Mouse (Mus musculus) CH12.LX (cell line): Measurements from ENCODE around the gene Ugt1a6b. TPM values are rescaled to one million over a fixed set of nuclear protein-coding genes. Genes with fewer than 3 reads are reported as not detected.
"Not testable (repeated sequence)": the region's sequence is repeated elsewhere in the genome, so short reads cannot be mapped to it uniquely, and the experiment has no call there.

ENCODE experiments used
- DNase-seq: peaks from one replicate; pipeline ENCODE4 v3.0.0-alpha.2; 2013; ENCODE audit errors: extremely low read depth
- H3K27ac ChIP-seq: 2 replicates; pipeline ENCODE4 v1.5.1; 2012; ENCODE audit warnings: low read depth, mild to moderate bottlenecking, control low read depth, moderate library complexity; ENCODE audit not compliant: insufficient read depth
- H3K27me3 ChIP-seq: replicated peaks from 2 replicates; pipeline ENCODE3; 2012; ENCODE audit warnings: inconsistent platforms
- H3K36me3 ChIP-seq, 2 experiments: replicated peaks in 1 of 2; 2 replicates each; pipeline versions ENCODE3 to v1.6.1; 2012; ENCODE audit warnings: inconsistent platforms in 1 of 2, low read length in 1 of 2, mild to moderate bottlenecking in 1 of 2, mixed read lengths in 1 of 2, moderate library complexity in 1 of 2; ENCODE audit not compliant: control insufficient read depth in 1 of 2, insufficient read depth in 1 of 2
- H3K4me1 ChIP-seq, 2 experiments: 2 replicates each; pipeline ENCODE4 v1.6.1; 2012; ENCODE audit warnings: inconsistent platforms in 1 of 2, moderate library complexity in 1 of 2; ENCODE audit not compliant: insufficient read depth in 2 of 2, control insufficient read depth in 1 of 2
- H3K4me2 ChIP-seq: 2 replicates; pipeline ENCODE4 v1.6.1; 2012; ENCODE audit warnings: low read depth, mild to moderate bottlenecking, control low read depth; ENCODE audit not compliant: poor library complexity, insufficient read depth, severe bottlenecking
- H3K4me3 ChIP-seq, 3 experiments: fragments of 150-350 bp in 1 of 3; sonication (generic) in 1 of 3; replicated peaks in 1 of 3; 2 replicates each; pipeline versions ENCODE3 to v1.5.1; 2011 to 2012; ENCODE audit warnings: low read depth in 2 of 3, low read length in 2 of 3, mild to moderate bottlenecking in 2 of 3, moderate library complexity in 2 of 3, control low read depth in 1 of 3, improper control_type of control experiment in 1 of 3, inconsistent platforms in 1 of 3, mixed read lengths in 1 of 3; ENCODE audit not compliant: poor library complexity in 1 of 3
- H3K79me2 ChIP-seq: replicated peaks from 2 replicates; pipeline ENCODE4 v1.6.1; 2012; ENCODE audit warnings: mild to moderate bottlenecking, moderate library complexity; ENCODE audit not compliant: control insufficient read depth, poor library complexity, insufficient read depth, severe bottlenecking; ENCODE audit errors: extremely low read depth
- H3K9ac ChIP-seq: 2 replicates; pipeline ENCODE4 v1.6.1; 2012; ENCODE audit warnings: low read depth, mild to moderate bottlenecking, control low read depth, moderate library complexity; ENCODE audit not compliant: insufficient read depth
- H3K9me3 ChIP-seq: replicated peaks from 2 replicates; pipeline ENCODE3; 2012; ENCODE audit warnings: low read length, inconsistent platforms, mixed read lengths
- CHD1 ChIP-seq: IDR thresholded peaks from 2 replicates; pipeline ENCODE4 v1.6.1; 2012; ENCODE audit warnings: low read depth, low read length, improper control_type of control experiment, inconsistent platforms
- CHD2 ChIP-seq: IDR thresholded peaks from 2 replicates; pipeline ENCODE4 v1.6.1; 2011; ENCODE audit warnings: low read length, improper control_type of control experiment
- CTCF ChIP-seq, 2 experiments: IDR thresholded peaks in 1 of 2; conservative IDR thresholded peaks in 1 of 2; 2 replicates each; pipeline ENCODE4 v1.5.1; 2011 to 2012; ENCODE audit warnings: low read depth in 2 of 2, low read length in 2 of 2, improper control_type of control experiment in 1 of 2, inconsistent platforms in 1 of 2, mild to moderate bottlenecking in 1 of 2, moderate library complexity in 1 of 2
- E2F4 ChIP-seq: IDR thresholded peaks from 2 replicates; pipeline ENCODE4 v1.6.1; 2011; ENCODE audit warnings: low read depth, low read length, improper control_type of control experiment; ENCODE audit not compliant: insufficient replicate concordance
- ELF1 ChIP-seq: IDR thresholded peaks from 2 replicates; pipeline ENCODE4 v1.6.1; 2014; ENCODE audit warnings: low read depth, mild to moderate bottlenecking, inconsistent platforms, low read length, improper control_type of control experiment
- ETS1 ChIP-seq: conservative IDR thresholded peaks from 2 replicates; pipeline ENCODE4 v1.6.1; 2012; ENCODE audit warnings: low read depth, mild to moderate bottlenecking, inconsistent platforms, low read length, improper control_type of control experiment, moderate library complexity
- HCFC1 ChIP-seq: IDR thresholded peaks from 2 replicates; pipeline ENCODE4 v1.6.1; 2012; ENCODE audit warnings: low read depth, mild to moderate bottlenecking, inconsistent platforms, low read length, improper control_type of control experiment
- IRF4 ChIP-seq: IDR thresholded peaks from 2 replicates; pipeline ENCODE4 v1.6.1; 2014; ENCODE audit warnings: low read depth, mild to moderate bottlenecking, inconsistent platforms, low read length, improper control_type of control experiment
- JUN ChIP-seq: IDR thresholded peaks from 2 replicates; pipeline ENCODE4 v1.6.1; 2011; ENCODE audit warnings: low read depth, mild to moderate bottlenecking, low read length, improper control_type of control experiment, moderate library complexity; ENCODE audit not compliant: insufficient read depth
- JUND ChIP-seq: conservative IDR thresholded peaks from 2 replicates; pipeline ENCODE4 v1.6.1; 2011; ENCODE audit warnings: low read depth, low read length, improper control_type of control experiment
- MAZ ChIP-seq: IDR thresholded peaks from 2 replicates; pipeline ENCODE4 v1.6.1; 2012; ENCODE audit warnings: low read depth, mild to moderate bottlenecking, inconsistent platforms, low read length, improper control_type of control experiment, moderate library complexity
- MEF2A ChIP-seq: IDR thresholded peaks from 2 replicates; pipeline ENCODE4 v1.6.1; 2014; ENCODE audit warnings: low read depth, mild to moderate bottlenecking, inconsistent platforms, low read length, improper control_type of control experiment, borderline replicate concordance
- MXI1 ChIP-seq: IDR thresholded peaks from 2 replicates; pipeline ENCODE4 v1.6.1; 2011; ENCODE audit warnings: mild to moderate bottlenecking, low read depth, low read length, improper control_type of control experiment
- NRF1 ChIP-seq: IDR thresholded peaks from 2 replicates; pipeline ENCODE4 v1.6.1; 2014; ENCODE audit warnings: low read depth, mild to moderate bottlenecking, inconsistent platforms, low read length, improper control_type of control experiment, moderate library complexity
- POLR2A ChIP-seq: IDR thresholded peaks from 2 replicates; pipeline ENCODE4 v1.6.1; 2011; ENCODE audit warnings: low read depth, mild to moderate bottlenecking, improper control_type of control experiment, low read length
- SIN3A ChIP-seq: IDR thresholded peaks from 2 replicates; pipeline ENCODE4 v1.6.1; 2012; ENCODE audit warnings: low read length, improper control_type of control experiment, inconsistent platforms
- USF2 ChIP-seq: conservative IDR thresholded peaks from 2 replicates; pipeline ENCODE4 v1.6.1; 2011; ENCODE audit warnings: low read depth, low read length, improper control_type of control experiment
- dilution Hi-C: fragments of 300-500 bp; cut with MboI; formaldehyde crosslinking; loops from 2 replicates; pipeline ENCODE4 v1.14.3; 2020; ENCODE audit warnings: low sequenced_read_pairs; ENCODE audit not compliant: extremely low pct_unique_long_range_greater_than_20kb, extremely low pct_ligation_motif_present
- in situ Hi-C: fragments of 300-500 bp; cut with MboI; formaldehyde crosslinking; loops from 3 replicates; pipeline ENCODE4 v1.14.3; 2019; ENCODE audit warnings: low sequenced_read_pairs, low pct_ligation_motif_present, low pct_unique_long_range_greater_than_20kb, mixed read lengths
- polyA plus RNA-seq: library from polyadenylated mRNA; unstranded; fragments of >175 nt; gene quantifications from 2 replicates; pipeline ENCODE4 v1.2.1, GENCODE M21; 2012; ENCODE audit warnings: low read depth; ENCODE audit not compliant: insufficient read length
- total RNA-seq, 2 experiments: library from RNA; depleted of rRNA; stranded (reverse); fragments of 300-350 nt in 1 of 2; fragments of >200 nt in 1 of 2; gene quantifications; 2 replicates each; pipeline ENCODE4 v1.2.3; 2012 to 2014

Ugt1a6b gene
- total and polyA plus RNA-seq, 3 experiments: 0.13 to 0.26 TPM; not detected in 1

DNA sequence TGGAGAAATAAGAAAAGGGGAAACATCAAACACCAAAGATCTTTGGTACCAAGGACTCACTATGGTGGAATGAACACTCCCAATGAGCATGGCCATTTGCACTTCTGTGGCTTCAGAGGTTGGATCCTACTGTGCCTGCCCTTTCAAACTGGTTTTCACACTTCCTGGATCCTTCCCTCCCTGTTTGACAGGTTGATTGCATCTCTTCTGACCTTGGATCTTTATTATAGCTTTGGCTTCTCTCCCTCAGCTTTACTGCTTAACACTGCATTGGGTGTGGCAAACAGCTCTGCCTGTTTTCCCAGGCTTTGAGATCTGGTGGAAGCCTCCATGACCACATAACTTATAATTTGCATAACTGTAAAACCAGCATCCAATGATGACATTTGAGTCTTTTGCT lies 117.3 kb downstream of the Ugt1a6b start:
- dilution Hi-C loops: no loop called here
- no peak for TF ChIP-seq MXI1
- TF ChIP-seq POLR2A: no peak
- no peak for TF ChIP-seq E2F4
- TF ChIP-seq MAZ: no peak
- TF ChIP-seq SIN3A: no peak
- no peak for TF ChIP-seq JUN
- no peak for TF ChIP-seq CHD2
- no peak for TF ChIP-seq ELF1
- TF ChIP-seq JUND: no peak
- no peak for TF ChIP-seq USF2
- TF ChIP-seq IRF4: no peak
- TF ChIP-seq NRF1: no peak
- no peak for TF ChIP-seq ETS1
- no peak for TF ChIP-seq CTCF (conservative IDR thresholded peaks at IDR 0.05 in 1 of 2, IDR thresholded peaks at IDR 0.05 in 1 of 2; ENCODE audit: low read depth in 2 of 2, low read length in 2 of 2)
- no peak for TF ChIP-seq HCFC1
- Histone ChIP-seq H3K4me2 (no peak overlapping the region), H3K9me3 (peaks cover 61% of the 10 kb centered on the region), H3K9ac (no peak overlapping the region), H3K27ac (no peak overlapping the region), H3K4me3 (no peak overlapping the region), H3K79me2 (no peaks in the 10 kb centered on the region), H3K27me3 (no peaks in the 10 kb centered on the region), H3K4me1 (no peaks in the 10 kb centered on the region), H3K36me3 (no peaks in the 10 kb centered on the region)
- in situ Hi-C loops: no loop called here
- DNase-seq: peak; percentile 1

DNA sequence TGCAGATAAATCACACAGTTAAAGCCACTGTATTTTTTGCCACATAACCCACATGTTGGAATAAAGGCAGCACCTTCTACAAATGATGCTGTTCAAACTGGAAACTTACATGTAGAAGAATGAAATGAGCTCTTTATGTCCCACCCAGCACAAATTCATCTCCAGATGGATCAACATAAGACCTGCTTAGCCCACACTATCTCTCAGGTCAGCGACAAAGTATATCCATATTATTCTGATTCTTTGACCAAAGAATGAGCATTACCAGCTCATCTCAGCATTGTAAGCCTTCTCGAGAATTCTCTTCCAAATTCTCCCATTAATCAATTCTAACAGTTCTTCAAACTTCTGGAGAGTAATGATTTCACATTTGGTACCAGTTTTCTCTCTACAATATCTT lies 119.2 kb downstream of the Ugt1a6b start:
- TF ChIP-seq MXI1: no peak
- no peak for TF ChIP-seq ETS1
- no peak for TF ChIP-seq CHD1
- no peak for TF ChIP-seq MEF2A
- Histone ChIP-seq H3K27me3 (no peaks in the 10 kb centered on the region), H3K4me3 (no peak overlapping the region), H3K9me3 (peaks cover 59% of the 10 kb centered on the region), H3K79me2 (no peaks in the 10 kb centered on the region), H3K27ac (no peak overlapping the region), H3K36me3 (no peaks in the 10 kb centered on the region), H3K9ac (no peak overlapping the region), H3K4me1 (0 out of 4 replicates have a peak, but pooled peaks cover 0 to 3% of the 10 kb centered on the region in 2 experiments), H3K4me2 (no peak overlapping the region)
- in situ Hi-C loops (no loop called here), dilution Hi-C loops (no loop called here)
- no peak for DNase-seq

DNA sequence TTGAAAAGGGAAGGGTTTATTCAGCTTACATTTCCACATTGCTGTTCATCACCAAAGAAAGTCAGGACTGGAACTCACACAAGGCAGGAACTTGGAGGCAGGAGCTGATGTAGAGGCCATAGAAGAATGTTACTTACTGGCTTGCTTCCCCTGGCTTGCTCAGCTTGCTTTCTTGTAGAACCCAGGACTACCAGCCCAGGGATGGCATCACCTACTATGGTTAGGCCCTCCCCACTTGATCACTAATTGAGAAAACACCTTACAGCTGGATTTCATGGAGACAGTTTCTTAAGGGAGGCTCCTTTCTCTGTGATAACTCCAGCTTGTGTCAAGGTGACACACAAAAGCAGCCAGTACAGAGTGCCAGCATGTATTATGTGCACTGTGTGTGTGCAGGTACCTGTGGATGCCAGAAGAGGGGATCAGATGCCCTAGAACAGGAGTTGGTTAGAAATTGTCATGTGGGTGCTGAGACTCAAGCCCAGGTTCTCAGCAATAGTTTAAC lies 120.0 kb downstream of the Ugt1a6b start:
- H3K27me3 ChIP-seq, H3K36me3 ChIP-seq, H3K79me2 ChIP-seq, H3K27ac ChIP-seq, H3K4me2 ChIP-seq, H3K4me1 ChIP-seq, in situ Hi-C loops, H3K4me3 ChIP-seq, DNase-seq, dilution Hi-C loops, H3K9ac ChIP-seq: not testable (repeated sequence)
- H3K9me3 ChIP-seq: peaks cover 57% of the 10 kb centered on the region
